Mouse (Mus musculus): ENCODE data around the gene Ripor2. TPM values are rescaled to one million over a fixed set of nuclear protein-coding genes. Genes with fewer than 3 reads are reported as not detected.
A peak's percentile ranks its signal among the peaks of the same experiment; 100 is the strongest.

Ripor2 gene
- polyA plus RNA-seq (2015; fragmentation: Nextera tagmentation; extraction: Ambion mirVana) = 0.70 and 0.80 TPM in 2 replicates

GRCm38 (mm10) chr13:24581833-24582232 lies at the start of gene Ripor2:
Ripor2 (plus strand) TSS chr13:24582189.
- Histone ChIP-seq H3K36me3 (ENCODE audit: control insufficient read depth, insufficient read depth) (no peaks in the 10 kb centered on the region), H3K27me3 (replicated peaks; ENCODE audit: control insufficient read depth, insufficient read depth, low read length) (no peaks in the 10 kb centered on the region), H3K4me2 (replicated peaks; ENCODE audit: low read depth) (no peak within 1 kb of the TSS), H3K4me1 (replicated peaks; ENCODE audit: control insufficient read depth, insufficient read depth, low read length) (no peaks in the 10 kb centered on the region), H3K27ac (ENCODE audit: low read depth, low read length) (no peak within 1 kb of the TSS), H3K4me3 (ENCODE audit: low read depth, low read length) (no peak within 1 kb of the TSS), H3K9me3 (ENCODE audit: control insufficient read depth) (no peaks in the 10 kb centered on the region), H3K9ac (ENCODE audit: low read depth, low read length) (no peak within 1 kb of the TSS)
- TF ChIP-seq CTCF (IDR thresholded peaks at IDR 0.05; ENCODE audit: low read depth) = no peak
- WGBS = 83% methylated on average over 10 of the region's 10 CpGs
- no peak for ATAC-seq

- H3K36me3 ChIP-seq (ENCODE audit: control insufficient read depth, insufficient read depth) = no peaks in the 10 kb centered on the region
- ATAC-seq = no peak
- no peak overlapping the region for H3K4me3 ChIP-seq (ENCODE audit: low read depth, low read length)
- no peaks in the 10 kb centered on the region for H3K27me3 ChIP-seq (replicated peaks; ENCODE audit: control insufficient read depth, insufficient read depth, low read length)
- H3K27ac ChIP-seq (ENCODE audit: low read depth, low read length) = no peak overlapping the region
- H3K4me1 ChIP-seq (replicated peaks; ENCODE audit: control insufficient read depth, insufficient read depth, low read length) = no peaks in the 10 kb centered on the region
- no peak overlapping the region for H3K9ac ChIP-seq (ENCODE audit: low read depth, low read length)
- WGBS = 83% methylated on average over 6 of the region's 6 CpGs
- no peak for TF ChIP-seq CTCF (IDR thresholded peaks at IDR 0.05; ENCODE audit: low read depth)
- H3K4me2 ChIP-seq (replicated peaks; ENCODE audit: low read depth) = no peak overlapping the region
- no peaks in the 10 kb centered on the region for H3K9me3 ChIP-seq (ENCODE audit: control insufficient read depth)
Observed at GRCm38 (mm10) chr13:24536531-24537167, 45.3 kb upstream of the Ripor2 start.

GRCm38 (mm10) chr13:24538012-24538411 lies 44.0 kb upstream of the Ripor2 start:
- no peak for ATAC-seq
- Histone ChIP-seq H3K4me3 (ENCODE audit: low read depth, low read length) (no peak overlapping the region), H3K9me3 (ENCODE audit: control insufficient read depth) (no peaks in the 10 kb centered on the region), H3K4me1 (replicated peaks; ENCODE audit: control insufficient read depth, insufficient read depth, low read length) (no peaks in the 10 kb centered on the region), H3K36me3 (ENCODE audit: control insufficient read depth, insufficient read depth) (no peaks in the 10 kb centered on the region), H3K9ac (ENCODE audit: low read depth, low read length) (no peak overlapping the region), H3K27ac (ENCODE audit: low read depth, low read length) (no peak overlapping the region), H3K27me3 (replicated peaks; ENCODE audit: control insufficient read depth, insufficient read depth, low read length) (no peaks in the 10 kb centered on the region), H3K4me2 (replicated peaks; ENCODE audit: low read depth) (no peak overlapping the region)
- 83% methylated on average over 2 of the region's 2 CpGs for WGBS
- TF ChIP-seq CTCF (IDR thresholded peaks at IDR 0.05; ENCODE audit: low read depth) = peak; percentile 24; the same call in 1 of the 2 replicates

GRCm38 (mm10) chr13:24538941-24539340 lies 43.0 kb upstream of the Ripor2 start:
- ATAC-seq = no peak
- Histone ChIP-seq H3K36me3 (ENCODE audit: control insufficient read depth, insufficient read depth) (no peaks in the 10 kb centered on the region), H3K4me1 (replicated peaks; ENCODE audit: control insufficient read depth, insufficient read depth, low read length) (no peaks in the 10 kb centered on the region), H3K27me3 (replicated peaks; ENCODE audit: control insufficient read depth, insufficient read depth, low read length) (no peaks in the 10 kb centered on the region), H3K4me3 (ENCODE audit: low read depth, low read length) (no peak overlapping the region), H3K27ac (ENCODE audit: low read depth, low read length) (no peak overlapping the region), H3K9ac (ENCODE audit: low read depth, low read length) (no peak overlapping the region), H3K9me3 (ENCODE audit: control insufficient read depth) (no peaks in the 10 kb centered on the region), H3K4me2 (replicated peaks; ENCODE audit: low read depth) (no peak overlapping the region)
- 64% methylated on average over 5 of the region's 5 CpGs for WGBS
- TF ChIP-seq CTCF (IDR thresholded peaks at IDR 0.05; ENCODE audit: low read depth) = no peak

- 50% methylated on average over 1 of the region's 1 CpGs for WGBS
- H3K36me3 ChIP-seq (ENCODE audit: control insufficient read depth, insufficient read depth) = no peaks in the 10 kb centered on the region
- no peaks in the 10 kb centered on the region for H3K9me3 ChIP-seq (ENCODE audit: control insufficient read depth)
- H3K27ac ChIP-seq (ENCODE audit: low read depth, low read length) = no peak overlapping the region
- no peaks in the 10 kb centered on the region for H3K27me3 ChIP-seq (replicated peaks; ENCODE audit: control insufficient read depth, insufficient read depth, low read length)
- H3K4me2 ChIP-seq (replicated peaks; ENCODE audit: low read depth) = no peak overlapping the region
- H3K9ac ChIP-seq (ENCODE audit: low read depth, low read length) = no peak overlapping the region
- TF ChIP-seq CTCF (IDR thresholded peaks at IDR 0.05; ENCODE audit: low read depth) = no peak
- H3K4me3 ChIP-seq (ENCODE audit: low read depth, low read length) = no peak overlapping the region
- ATAC-seq = no peak
- H3K4me1 ChIP-seq (replicated peaks; ENCODE audit: control insufficient read depth, insufficient read depth, low read length) = no peaks in the 10 kb centered on the region
Observed at GRCm38 (mm10) chr13:24545677-24546076, 36.3 kb upstream of the Ripor2 start.

GRCm38 (mm10) chr13:24546801-24547459 lies 35.1 kb upstream of the Ripor2 start:
- no peak for TF ChIP-seq CTCF (IDR thresholded peaks at IDR 0.05; ENCODE audit: low read depth)
- WGBS = 85% methylated on average over 12 of the region's 12 CpGs
- Histone ChIP-seq H3K9ac (ENCODE audit: low read depth, low read length) (no peak overlapping the region), H3K36me3 (ENCODE audit: control insufficient read depth, insufficient read depth) (no peaks in the 10 kb centered on the region), H3K9me3 (ENCODE audit: control insufficient read depth) (no peaks in the 10 kb centered on the region), H3K27me3 (replicated peaks; ENCODE audit: control insufficient read depth, insufficient read depth, low read length) (no peaks in the 10 kb centered on the region), H3K4me3 (ENCODE audit: low read depth, low read length) (no peak overlapping the region), H3K27ac (ENCODE audit: low read depth, low read length) (no peak overlapping the region), H3K4me1 (replicated peaks; ENCODE audit: control insufficient read depth, insufficient read depth, low read length) (no peaks in the 10 kb centered on the region), H3K4me2 (replicated peaks; ENCODE audit: low read depth) (no peak overlapping the region)
- no peak for ATAC-seq

Measured in intestine, postnatal 0 days (tissue).